Mouse (Mus musculus) brain, embryonic 14.5 days (tissue): Measurements from ENCODE around the gene Palld. TPM values are rescaled to one million over a fixed set of nuclear protein-coding genes. Genes with fewer than 3 reads are reported as not detected.

Source experiments
- DNase-seq: peaks from one replicate; pipeline ENCODE4 v3.0.0-alpha.2; 2011; ENCODE audit warnings: low read depth
- CTCF ChIP-seq: fragments of 200-500 bp; IDR thresholded peaks from 2 replicates; pipeline ENCODE4 v1.5.1; 2012; ENCODE audit warnings: inconsistent platforms, mild to moderate bottlenecking, moderate library complexity, borderline replicate concordance; ENCODE audit not compliant: insufficient read depth, insufficient read length; ENCODE audit errors: extremely low read depth
- POLR2A ChIP-seq: fragments of 200-500 bp; IDR thresholded peaks from 2 replicates; pipeline ENCODE4 v1.6.1; 2012; ENCODE audit warnings: mild to moderate bottlenecking, inconsistent platforms, borderline replicate concordance; ENCODE audit not compliant: poor library complexity, insufficient read depth, insufficient read length, severe bottlenecking; ENCODE audit errors: extremely low read depth
- polyA plus RNA-seq: library from polyadenylated mRNA; depleted of rRNA; stranded (reverse); fragments of >200 nt; gene quantifications from 2 replicates; pipeline ENCODE4 v1.2.3, GENCODE M21; 2012

Gene Palld
- polyA plus RNA-seq, 1 experiment = 16.4 TPM

DNA sequence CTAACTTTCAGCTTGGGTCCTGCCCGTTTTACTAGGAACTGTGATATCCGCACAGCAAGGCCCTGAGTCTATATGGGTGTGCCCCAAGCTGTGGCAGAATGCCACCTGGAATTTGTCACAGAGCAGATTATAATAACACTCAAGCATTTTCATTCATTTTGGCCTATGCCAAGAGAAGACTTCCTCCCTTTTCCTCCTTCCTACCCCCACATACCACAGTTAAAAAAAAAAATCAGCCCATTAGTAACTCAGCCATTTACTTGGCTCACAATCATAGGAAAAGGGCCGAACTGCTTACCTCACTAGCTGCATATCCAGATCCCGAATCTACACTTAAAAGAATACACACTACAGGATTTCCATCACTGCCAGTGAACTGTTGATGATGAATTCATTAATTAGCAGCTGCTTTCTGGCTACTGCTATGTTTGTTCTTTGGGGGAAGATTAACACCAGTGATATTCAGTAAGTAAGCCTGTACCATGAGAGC, 260.1 kb downstream of the Palld start:
- TF ChIP-seq CTCF = no peak
- TF ChIP-seq POLR2A = no peak
- DNase-seq = peak; percentile 79

DNA sequence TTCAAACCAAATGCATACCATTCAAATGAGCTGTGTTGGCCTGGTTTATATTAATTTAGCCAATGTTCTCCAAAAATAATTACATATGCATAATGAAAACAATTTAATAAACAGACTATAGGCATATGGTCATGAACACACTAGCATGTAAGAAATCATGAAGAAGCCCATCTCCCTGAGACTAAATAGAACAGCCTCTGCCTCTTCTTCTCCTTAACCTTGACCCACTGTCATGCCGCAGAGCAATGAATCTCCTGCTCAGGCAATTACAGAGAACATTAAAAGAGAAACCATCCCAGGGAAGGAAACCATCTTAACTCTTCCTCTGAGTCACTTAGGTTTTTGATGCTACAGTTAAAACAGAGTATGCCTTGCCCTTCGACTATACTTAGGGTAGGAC, 262.9 kb downstream of the Palld start:
- TF ChIP-seq CTCF (no peak), POLR2A (no peak)
- no peak for DNase-seq

DNA sequence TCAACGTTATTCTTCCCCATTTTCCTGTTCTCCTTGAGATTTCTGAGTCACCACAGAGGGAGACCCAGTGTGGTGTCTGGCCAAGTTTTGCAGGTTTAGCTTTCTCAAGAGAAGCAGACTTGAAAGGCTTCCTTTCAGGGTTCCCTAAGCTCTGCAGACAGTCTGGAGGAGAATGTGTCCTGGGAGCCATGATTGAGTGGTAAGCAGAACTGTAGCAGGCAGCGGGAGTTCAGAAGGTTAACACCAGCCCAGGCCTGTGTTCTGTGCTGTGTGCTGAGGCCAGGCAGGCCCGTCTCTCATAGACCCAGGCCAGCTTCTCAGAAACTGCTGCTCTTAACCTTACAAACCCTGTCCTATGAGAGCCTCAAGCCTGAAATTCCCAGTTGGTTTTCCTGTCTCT, 263.5 kb downstream of the Palld start:
- DNase-seq = no peak
- no peak for TF ChIP-seq POLR2A
- TF ChIP-seq CTCF = no peak

DNA sequence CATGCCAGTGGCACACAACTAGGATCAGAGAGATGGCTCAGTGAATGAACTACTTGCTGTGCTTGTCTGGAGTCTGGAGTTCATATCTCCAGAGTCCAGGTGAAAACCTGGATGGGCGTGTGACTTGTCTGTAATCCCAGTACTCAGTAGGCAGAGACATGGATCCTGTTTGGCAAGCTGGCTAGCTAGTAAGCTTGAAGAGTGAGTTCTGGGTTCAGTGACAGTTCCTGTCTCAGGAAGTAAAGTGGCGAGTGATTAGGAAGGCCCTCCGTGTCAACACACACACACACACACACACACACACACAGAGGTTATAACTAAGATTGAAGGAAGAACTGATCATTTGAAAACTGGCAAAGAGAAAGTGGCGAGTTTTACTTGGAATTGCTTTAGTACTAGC, 264.8 kb downstream of the Palld start:
- TF ChIP-seq POLR2A (no peak), CTCF (no peak)
- no peak for DNase-seq

DNA sequence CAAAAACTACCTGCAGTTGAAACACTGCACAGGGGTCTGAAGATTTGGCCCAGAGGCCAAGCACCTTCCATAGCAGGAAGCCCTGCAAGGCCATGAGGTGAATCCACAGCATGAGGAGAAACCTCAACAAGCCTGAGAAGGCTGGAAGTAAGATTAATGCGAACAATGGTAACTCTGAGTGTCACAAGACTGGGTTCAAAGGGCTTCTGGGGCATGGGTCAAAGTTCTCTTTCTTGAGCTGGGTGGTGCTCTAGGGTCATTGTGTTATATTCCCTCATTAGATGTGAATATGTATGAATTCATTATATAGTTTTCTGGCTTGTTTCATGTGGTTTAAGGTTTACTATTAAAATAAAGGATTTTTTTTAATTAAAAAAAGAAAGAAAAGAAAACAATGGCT, 267.7 kb downstream of the Palld start:
- DNase-seq = no peak
- no peak for TF ChIP-seq POLR2A
- TF ChIP-seq CTCF = no peak

DNA sequence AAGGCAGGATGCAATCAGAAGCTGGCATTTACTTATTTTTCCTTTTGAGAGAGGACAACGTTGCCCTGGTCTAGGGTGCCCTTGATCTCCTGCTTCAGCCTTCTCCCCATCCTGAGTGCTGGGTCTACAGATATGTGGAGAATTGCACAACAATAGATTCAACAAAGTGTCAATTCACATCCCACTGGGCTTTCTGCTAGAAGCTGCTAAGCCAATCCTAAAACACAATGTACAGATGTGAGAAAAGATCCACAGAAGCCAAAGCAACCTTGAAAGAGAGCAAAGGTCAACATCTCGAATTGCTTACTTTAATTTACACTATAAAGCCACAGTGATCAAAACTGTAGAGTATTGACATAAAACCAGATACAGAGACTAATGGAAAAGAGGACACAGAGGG, 270.2 kb downstream of the Palld start:
- no peak for DNase-seq
- no peak for TF ChIP-seq POLR2A
- no peak for TF ChIP-seq CTCF

DNA sequence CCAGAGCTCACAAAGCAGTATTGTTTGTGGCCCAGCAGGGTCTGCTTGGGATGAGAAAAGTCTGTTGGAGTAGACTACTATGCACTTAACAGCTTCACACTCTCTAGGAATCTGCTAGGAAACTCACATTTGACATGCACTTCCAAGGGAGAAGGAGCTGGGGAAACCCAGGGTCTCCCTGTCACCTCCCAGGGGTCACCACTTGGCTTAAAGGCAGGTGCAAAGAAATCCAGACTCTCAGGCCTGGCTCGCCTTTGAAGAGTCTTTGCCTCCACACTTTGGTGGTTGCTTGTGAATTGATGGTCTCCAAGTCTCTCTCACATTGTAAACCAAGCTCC, 272.9 kb downstream of the Palld start:
- no peak for DNase-seq
- TF ChIP-seq POLR2A = no peak
- no peak for TF ChIP-seq CTCF

DNA sequence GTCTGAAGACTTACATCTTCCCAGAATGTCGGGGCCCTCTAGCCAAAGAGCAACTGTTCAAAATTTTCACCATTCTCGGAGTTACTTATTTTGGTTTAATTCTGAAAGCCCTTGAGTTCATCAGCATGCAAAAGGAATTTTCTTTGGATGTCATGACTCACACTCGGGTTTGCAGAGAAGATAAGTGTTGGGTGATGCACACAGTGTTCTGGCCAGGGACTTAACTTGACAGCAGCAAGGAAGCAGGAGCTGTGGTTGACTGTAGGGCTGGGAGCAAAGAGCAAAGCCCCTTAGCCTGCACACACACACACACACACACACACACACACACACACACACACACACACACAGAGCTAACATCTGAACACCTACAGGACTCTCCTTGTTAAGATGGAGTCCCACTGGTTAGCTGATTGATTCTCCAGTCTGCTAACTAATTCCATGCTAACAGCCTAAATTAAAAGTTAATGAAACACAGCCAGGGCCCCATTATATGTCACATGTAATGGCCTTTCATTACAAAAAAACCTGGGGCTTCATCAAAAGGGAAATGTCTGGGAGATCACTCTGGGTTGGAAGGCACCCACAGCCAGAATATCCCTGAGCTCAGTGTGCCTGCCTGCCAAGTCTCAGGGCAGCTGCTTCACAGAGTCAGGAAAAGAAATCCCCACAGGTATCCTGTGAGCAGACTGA, 273.4 kb downstream of the Palld start:
- DNase-seq = peak; percentile 53
- no peak for TF ChIP-seq POLR2A
- TF ChIP-seq CTCF = no peak

DNA sequence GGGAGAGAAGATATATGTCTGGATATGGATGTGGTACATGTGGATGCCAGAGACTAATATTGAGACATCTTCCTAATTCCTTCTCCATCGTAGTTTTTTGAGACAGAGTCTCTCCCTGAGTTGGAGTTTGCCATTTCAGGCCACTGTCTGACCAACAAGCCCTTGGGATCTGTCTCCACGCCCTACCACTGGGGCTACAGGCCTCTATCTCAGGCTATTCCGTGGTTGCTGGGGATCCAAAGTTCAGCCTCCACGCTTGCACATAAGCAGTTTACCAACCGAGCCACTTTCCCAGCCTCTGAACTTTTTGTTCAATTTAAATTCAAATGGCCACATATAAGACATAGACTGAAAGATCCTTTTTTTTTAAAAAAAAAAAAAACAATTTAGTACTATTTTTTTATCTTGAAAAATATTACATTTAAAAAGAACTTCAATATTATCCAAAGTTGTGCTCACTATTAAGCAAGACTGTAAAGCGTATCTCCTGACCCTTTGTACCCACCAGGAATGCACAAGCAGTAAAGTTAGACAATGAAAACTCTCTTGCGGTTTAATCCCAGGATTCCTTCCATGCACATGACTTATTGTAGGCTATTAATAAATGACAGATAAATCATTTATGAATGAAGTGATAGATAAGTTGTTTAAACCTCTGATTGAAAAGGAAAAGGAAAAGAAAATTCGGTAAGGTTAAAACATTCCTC, 276.1 kb downstream of the Palld start:
- DNase-seq = no peak
- TF ChIP-seq POLR2A = no peak
- TF ChIP-seq CTCF = no peak

DNA sequence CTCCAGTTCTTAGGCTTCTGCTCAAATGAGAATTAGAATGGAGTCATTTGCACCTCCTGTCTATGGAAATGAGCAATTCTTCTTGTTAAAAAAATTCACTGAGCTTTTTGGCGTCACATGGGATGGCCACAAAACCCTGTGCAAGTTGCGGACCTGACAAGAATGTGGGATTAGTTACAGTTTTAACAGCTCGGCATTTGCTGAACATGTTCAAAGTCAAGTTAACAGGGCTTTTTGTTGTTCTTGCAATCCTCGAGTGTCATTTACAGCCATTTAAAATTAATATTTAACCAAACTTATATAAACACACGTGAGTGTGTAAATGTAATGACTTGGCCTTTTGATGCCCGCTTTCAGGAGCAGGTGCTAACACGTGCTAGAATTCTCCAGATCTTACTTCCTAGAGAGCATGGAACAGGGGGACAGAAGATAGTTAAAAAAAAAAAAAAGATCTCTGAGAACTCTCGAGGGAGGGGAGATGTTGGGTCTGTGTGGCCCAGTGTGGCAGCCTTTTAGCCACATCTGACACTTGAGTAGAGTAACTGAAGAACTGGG, 276.8 kb downstream of the Palld start:
- no peak for DNase-seq
- TF ChIP-seq CTCF (no peak), POLR2A (no peak)

DNA sequence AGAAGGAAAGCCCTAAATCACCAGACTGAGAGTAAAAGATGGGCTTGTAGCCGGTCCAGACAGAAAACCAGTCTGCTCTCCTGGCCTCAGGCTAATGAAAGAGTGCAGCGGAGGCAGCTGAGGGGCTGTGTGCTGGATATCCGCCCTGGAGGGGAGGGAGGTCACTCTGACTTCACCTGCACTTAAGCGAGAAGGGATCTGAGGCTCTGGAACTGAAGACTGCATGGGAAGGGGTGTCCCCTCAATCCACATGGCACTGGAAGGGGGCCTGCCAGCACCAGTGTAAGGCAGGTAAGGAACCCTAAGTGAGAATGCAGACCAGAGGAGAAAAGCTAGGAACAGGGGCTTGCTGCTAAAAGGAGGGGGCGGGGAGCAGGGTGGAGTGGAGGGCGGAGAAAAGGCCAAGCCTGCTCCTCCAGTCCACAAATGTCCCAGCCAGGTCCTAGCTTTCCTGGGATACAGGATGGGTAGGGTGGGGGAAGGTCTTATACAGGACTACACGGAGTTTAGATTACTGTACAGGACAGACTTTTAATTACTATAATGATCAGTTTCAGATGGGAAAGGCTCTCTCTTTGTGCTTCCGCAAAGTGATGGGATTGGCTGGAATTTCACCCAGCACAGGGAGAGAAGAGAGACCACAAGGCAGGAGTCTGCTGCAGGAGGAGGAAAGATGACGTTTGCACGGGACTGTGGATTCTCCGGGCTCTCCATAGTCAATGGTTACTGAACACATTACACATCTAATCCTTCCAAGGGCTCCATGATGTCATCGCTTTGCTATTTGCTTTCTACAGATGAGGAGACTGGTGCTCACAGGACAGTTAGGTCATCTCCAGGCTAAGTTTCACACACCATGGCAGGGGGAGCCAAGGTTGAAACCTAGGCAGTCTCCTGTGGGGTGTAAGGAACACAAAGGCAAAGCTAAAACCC, 278.7 kb downstream of the Palld start:
- DNase-seq = peak; percentile 27
- TF ChIP-seq CTCF = no peak
